Mouse (Mus musculus) cortical plate, adult 2 months (tissue): ENCODE data around the gene Defb28. TPM values are rescaled to one million over a fixed set of nuclear protein-coding genes. Genes with fewer than 3 reads are reported as not detected.
A peak's percentile ranks its signal among the peaks of the same experiment; 100 is the strongest.

Experiments
- H3K27ac ChIP-seq: fragments of 200-500 bp; 2 replicates; pipeline ENCODE4 v1.5.1; 2012; ENCODE audit warnings: low read length, control low read depth, inconsistent platforms; ENCODE audit not compliant: insufficient read depth
- H3K4me1 ChIP-seq: fragments of 200-500 bp; 2 replicates; pipeline ENCODE4 v1.6.1; 2011; ENCODE audit warnings: low read length; ENCODE audit not compliant: control insufficient read depth, insufficient read depth
- H3K4me3 ChIP-seq: fragments of 200-500 bp; 2 replicates; pipeline ENCODE4 v1.5.1; 2011; ENCODE audit warnings: mild to moderate bottlenecking, low read length, control low read depth; ENCODE audit not compliant: insufficient read depth
- CTCF ChIP-seq: fragments of 200-500 bp; IDR thresholded peaks from 2 replicates; pipeline ENCODE4 v1.5.1; 2011; ENCODE audit warnings: mild to moderate bottlenecking, control low read depth, low read length; ENCODE audit not compliant: insufficient read depth; ENCODE audit errors: extremely low read depth
- POLR2A ChIP-seq: fragments of 200-500 bp; IDR thresholded peaks from 2 replicates; pipeline ENCODE4 v1.6.1; 2011; ENCODE audit warnings: mild to moderate bottlenecking, low read length, control low read depth; ENCODE audit not compliant: insufficient read depth; ENCODE audit errors: extremely low read depth
- polyA plus RNA-seq: library from polyadenylated mRNA; depleted of rRNA; stranded (reverse); fragments of >200 nt; gene quantifications from 2 replicates; pipeline ENCODE4 v1.2.3, GENCODE M21; 2012; rRNA removed

Gene Defb28
- polyA plus RNA-seq, 1 experiment = not detected

DNA sequence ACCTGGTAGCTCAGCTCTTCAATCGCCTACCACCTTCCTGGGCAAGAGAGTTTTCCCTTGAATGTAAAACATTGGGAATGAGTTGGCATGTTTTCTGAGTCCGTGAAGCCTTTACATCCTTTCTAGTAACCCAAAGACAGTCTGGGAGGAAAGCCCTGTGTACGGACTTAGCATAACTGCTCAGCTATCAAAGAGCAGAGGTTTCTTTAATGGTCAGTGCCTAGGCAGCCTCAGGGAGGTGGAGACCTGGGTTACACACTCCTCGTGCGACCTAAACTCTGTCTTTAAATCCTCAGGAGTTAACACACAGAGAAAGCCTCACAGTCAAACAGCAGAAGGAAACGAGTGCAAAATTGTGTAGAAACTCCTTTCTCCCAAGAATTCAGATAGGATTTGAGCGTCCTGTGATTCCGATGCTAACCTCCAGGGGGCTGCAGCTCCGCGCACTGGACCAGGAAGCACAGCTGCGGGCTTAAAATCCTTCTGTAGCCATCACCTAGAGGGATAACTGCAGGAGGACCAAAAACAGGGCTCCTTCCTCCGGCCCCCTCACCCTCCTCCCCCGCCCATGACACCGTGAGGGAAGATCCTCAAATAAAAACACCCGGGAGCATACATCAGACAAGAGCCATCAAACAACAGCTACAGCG, 35.8 kb downstream of the Defb28 start:
- no peak for TF ChIP-seq POLR2A
- TF ChIP-seq CTCF = peak; percentile 75
- H3K4me3 ChIP-seq = no peak overlapping the region
- no peak overlapping the region for H3K27ac ChIP-seq
- no peaks in the 10 kb centered on the region for H3K4me1 ChIP-seq

DNA sequence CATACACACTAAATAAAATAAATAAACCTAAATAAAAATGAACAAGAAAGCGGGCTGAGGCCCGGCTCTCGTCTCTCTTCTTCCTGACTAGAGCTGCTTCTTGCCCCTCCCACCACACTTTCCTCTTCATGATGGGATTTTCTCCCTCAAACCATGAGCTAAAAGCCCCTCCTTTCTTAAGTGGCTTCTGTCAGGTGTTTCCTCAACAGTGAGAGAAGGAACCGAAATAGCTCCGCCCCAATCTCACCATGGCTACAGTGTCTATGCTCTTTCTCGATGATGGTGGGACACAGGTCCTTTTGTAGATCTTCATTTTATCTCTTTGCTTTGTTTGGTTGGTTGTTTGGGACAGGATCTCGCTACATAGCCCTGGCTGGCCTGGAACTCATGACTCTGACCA, 38.6 kb downstream of the Defb28 start:
- no peak overlapping the region for H3K27ac ChIP-seq
- no peaks in the 10 kb centered on the region for H3K4me1 ChIP-seq
- TF ChIP-seq POLR2A (no peak), CTCF (no peak)
- H3K4me3 ChIP-seq = no peak overlapping the region

DNA sequence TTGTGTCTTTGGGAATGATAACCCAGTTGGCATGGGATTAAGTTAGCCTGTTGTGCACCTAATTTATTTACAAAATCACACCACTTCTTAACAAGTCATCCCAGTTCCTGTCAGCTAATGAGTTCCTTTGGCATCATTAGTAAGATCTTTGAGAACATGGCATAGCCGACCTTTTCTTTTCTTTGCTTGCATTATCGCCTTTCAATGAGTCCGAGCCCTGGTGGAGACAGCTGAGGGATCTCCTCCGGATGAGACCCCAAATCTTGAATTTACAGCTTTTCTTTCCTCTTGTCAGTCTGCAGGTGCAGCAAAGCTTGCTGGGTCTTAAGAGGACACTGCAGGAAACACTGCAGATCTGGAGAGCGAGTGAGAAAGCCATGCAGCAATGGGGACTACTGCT, 51.0 kb downstream of the Defb28 start, which contains the start of gene Gm17416:
Gene Gm17416 (plus strand): TSS at position 301 of the 400 bp plus-strand sequence.
- Histone ChIP-seq H3K27ac (no peak within 1 kb of the TSS), H3K4me1 (no peaks in the 10 kb centered on the region), H3K4me3 (no peak within 1 kb of the TSS)
- TF ChIP-seq CTCF (no peak), POLR2A (no peak)

DNA sequence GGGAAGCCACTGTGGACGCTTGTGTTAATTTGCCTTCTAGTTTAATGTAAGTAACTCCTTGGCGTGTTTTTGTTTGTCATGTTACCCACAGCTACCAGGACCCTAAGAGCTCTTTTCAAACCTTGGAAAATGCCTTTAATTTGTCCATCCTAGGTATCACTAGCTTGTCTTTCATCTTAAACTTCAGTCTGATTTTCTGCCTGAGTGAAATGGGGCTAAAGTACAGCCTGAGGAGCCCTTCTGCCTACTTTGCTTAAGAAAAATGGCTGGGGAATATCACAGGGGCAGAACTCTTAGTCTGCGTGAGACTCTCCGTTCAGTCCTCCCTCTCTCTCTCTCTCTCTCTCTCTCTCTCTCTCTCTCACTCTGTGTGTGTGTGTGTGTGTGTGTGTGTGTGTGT, 51.8 kb downstream of the Defb28 start:
- TF ChIP-seq POLR2A (no peak), CTCF (no peak)
- no peak overlapping the region for H3K4me3 ChIP-seq

DNA sequence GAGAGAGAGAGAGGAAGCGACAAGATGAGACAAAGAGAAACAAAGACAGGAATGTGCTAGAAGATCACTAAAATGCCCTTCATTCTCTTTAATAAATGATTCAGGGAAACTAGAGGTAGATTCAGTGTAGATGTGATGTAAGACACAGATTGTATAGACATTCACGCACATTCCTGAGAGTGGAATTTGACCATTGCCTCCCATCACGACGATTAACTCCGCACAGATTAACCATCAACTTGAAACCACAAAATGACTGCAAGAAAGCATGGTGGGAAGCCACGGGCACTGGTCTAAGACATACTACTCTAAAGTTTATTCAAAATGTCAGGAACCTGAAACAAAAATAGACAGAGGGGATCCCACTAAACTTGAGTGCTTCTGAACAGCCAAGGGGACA, 52.3 kb downstream of the Defb28 start:
- Histone ChIP-seq H3K4me1 (no peaks in the 10 kb centered on the region), H3K4me3 (no peak overlapping the region), H3K27ac (no peak overlapping the region)
- TF ChIP-seq CTCF (no peak), POLR2A (no peak)

More for the DNA sequence above, 51.8 kb downstream of the Defb28 start:
- Histone ChIP-seq H3K27ac (no peak overlapping the region), H3K4me1 (no peaks in the 10 kb centered on the region)

Other genes with a start within 250 kb of the Defb28 start
- gene Tbc1d20, start 224.4 kb upstream of the Defb28 start, polyA plus RNA-seq = 41.4 and 44.7 TPM in 2 replicates
- gene Rbck1, start 185.6 kb upstream of the Defb28 start, polyA plus RNA-seq = 197 and 210 TPM in 2 replicates
- gene Trib3, start 174.2 kb upstream of the Defb28 start, polyA plus RNA-seq = 0.40 and 0.61 TPM in 2 replicates
- 72.3 and 81.3 TPM in 2 replicates for gene Nrsn2, start 141.6 kb upstream of the Defb28 start, polyA plus RNA-seq
- gene Sox12, start 120.2 kb upstream of the Defb28 start, polyA plus RNA-seq = 17.0 and 18.6 TPM in 2 replicates
- 6.5 and 7.1 TPM in 2 replicates for gene Zcchc3, start 103.2 kb upstream of the Defb28 start, polyA plus RNA-seq
- 2.8 and 3.7 TPM in 2 replicates for gene 6820408C15Rik, start 102.7 kb upstream of the Defb28 start, polyA plus RNA-seq
- not detected in 2 replicates for gene Defb23, start 53.6 kb upstream of the Defb28 start, polyA plus RNA-seq
- gene Defb20, start 41.2 kb upstream of the Defb28 start, polyA plus RNA-seq = 0.56 TPM in 1 of 2 replicates, not detected in the other
- gene Defb22, start 28.1 kb upstream of the Defb28 start, polyA plus RNA-seq = not detected in 2 replicates
- not detected in 2 replicates for gene Defb26, start 6.6 kb upstream of the Defb28 start, polyA plus RNA-seq
- not detected in 2 replicates for gene Defb29, start 21.8 kb downstream of the Defb28 start, polyA plus RNA-seq
- not detected in 2 replicates for gene Gm17416, start 51.1 kb downstream of the Defb28 start, polyA plus RNA-seq
- gene Defb21, start 54.5 kb downstream of the Defb28 start, polyA plus RNA-seq = not detected in 2 replicates
- not detected in 2 replicates for gene Defb19, start 62.1 kb downstream of the Defb28 start, polyA plus RNA-seq
- gene Defb45, start 81.1 kb downstream of the Defb28 start, polyA plus RNA-seq = not detected in 2 replicates
- not detected in 2 replicates for gene Defb36, start 86.1 kb downstream of the Defb28 start, polyA plus RNA-seq
- gene Defb25, start 104.8 kb downstream of the Defb28 start, polyA plus RNA-seq = not detected in 2 replicates
- gene Rem1, start 108.7 kb downstream of the Defb28 start, polyA plus RNA-seq = 0.78 and 0.90 TPM in 2 replicates
- gene H13, start 151.2 kb downstream of the Defb28 start, polyA plus RNA-seq = 65.9 and 68.4 TPM in 2 replicates
- gene Mcts2, start 168.8 kb downstream of the Defb28 start, polyA plus RNA-seq = 20.0 and 21.5 TPM in 2 replicates
- gene Id1, start 218.0 kb downstream of the Defb28 start, polyA plus RNA-seq = 74.2 and 81.0 TPM in 2 replicates
- gene Cox4i2, start 235.9 kb downstream of the Defb28 start, polyA plus RNA-seq = 6.3 and 6.9 TPM in 2 replicates